Mouse (Mus musculus) brain, embryonic 14.5 days (tissue): ENCODE results near the gene C1qa.

Experiments used
- CTCF ChIP-seq: fragments of 200-500 bp; IDR thresholded peaks from 2 replicates; pipeline ENCODE4 v1.5.1; 2012; ENCODE audit warnings: inconsistent platforms, mild to moderate bottlenecking, moderate library complexity, borderline replicate concordance; ENCODE audit not compliant: insufficient read depth, insufficient read length; ENCODE audit errors: extremely low read depth
- POLR2A ChIP-seq: fragments of 200-500 bp; IDR thresholded peaks from 2 replicates; pipeline ENCODE4 v1.6.1; 2012; ENCODE audit warnings: mild to moderate bottlenecking, inconsistent platforms, borderline replicate concordance; ENCODE audit not compliant: poor library complexity, insufficient read depth, insufficient read length, severe bottlenecking; ENCODE audit errors: extremely low read depth

DNA sequence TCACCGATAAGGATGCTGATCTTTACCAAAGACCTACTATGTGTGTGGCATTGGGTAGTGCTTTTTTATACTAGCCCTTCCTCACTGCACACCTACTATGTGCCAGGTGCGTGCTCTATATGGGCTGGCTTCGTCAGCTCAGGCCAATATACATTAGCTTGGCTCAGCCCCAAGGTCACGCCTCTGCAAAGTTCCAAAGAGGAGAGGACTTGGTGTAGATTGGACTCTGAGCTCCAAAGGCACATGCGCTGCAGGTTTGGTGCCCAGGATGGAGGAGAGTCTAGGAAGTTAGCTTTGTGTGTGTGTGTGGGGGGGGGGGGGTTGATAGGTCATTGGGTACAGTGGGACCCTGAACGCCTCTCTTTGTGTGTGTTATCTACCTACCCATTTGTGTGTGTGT, 30.2 kb downstream of the C1qa start:
- TF ChIP-seq POLR2A (no peak), CTCF (no peak)
